Mouse (Mus musculus) myocyte (in vitro differentiated cells): ENCODE data around the gene Tmcc3.

ENCODE experiments used
- MAX ChIP-seq: IDR thresholded peaks from one replicate; pipeline ENCODE4 v1.6.1; 2011; ENCODE audit warnings: low read depth, mild to moderate bottlenecking, control low read depth
- MYOD1 ChIP-seq, 3 experiments: IDR thresholded peaks; one replicate each; pipeline ENCODE4 v1.6.1; 2011; ENCODE audit warnings: control low read depth in 2 of 3, low read depth in 2 of 3, mild to moderate bottlenecking in 2 of 3, moderate library complexity in 1 of 3; ENCODE audit not compliant: insufficient read length in 2 of 3, control insufficient read depth in 1 of 3
- MYOG ChIP-seq, 3 experiments: IDR thresholded peaks; one replicate each; pipeline ENCODE4 v1.6.1; 2011; ENCODE audit warnings: control low read depth in 2 of 3, low read depth in 2 of 3, mild to moderate bottlenecking in 2 of 3; ENCODE audit not compliant: insufficient read length in 2 of 3, control insufficient read depth in 1 of 3, insufficient read depth in 1 of 3
- POLR2A ChIP-seq: IDR thresholded peaks from one replicate; pipeline ENCODE4 v1.6.1; 2011; ENCODE audit warnings: low read depth, mild to moderate bottlenecking, control low read depth, moderate library complexity; ENCODE audit not compliant: insufficient read length
- POLR2AphosphoS2 ChIP-seq: IDR thresholded peaks from one replicate; pipeline ENCODE4 v1.6.1; 2011; ENCODE audit warnings: low read depth, control low read depth; ENCODE audit not compliant: insufficient read length
- REST ChIP-seq: IDR thresholded peaks from one replicate; pipeline ENCODE4 v1.6.1; 2011; ENCODE audit warnings: mild to moderate bottlenecking, control low read depth, moderate library complexity; ENCODE audit not compliant: insufficient read depth, insufficient read length
- SRF ChIP-seq: IDR thresholded peaks from one replicate; pipeline ENCODE4 v1.6.1; 2011; ENCODE audit warnings: low read depth; ENCODE audit not compliant: control insufficient read depth, insufficient read length
- TCF12 ChIP-seq: IDR thresholded peaks from one replicate; pipeline ENCODE4 v1.6.1; 2011; ENCODE audit warnings: mild to moderate bottlenecking, control low read depth; ENCODE audit not compliant: poor library complexity, insufficient read depth, severe bottlenecking
- TCF3 ChIP-seq: IDR thresholded peaks from one replicate; pipeline ENCODE4 v1.6.1; 2011; ENCODE audit warnings: low read depth, control low read depth; ENCODE audit not compliant: insufficient read length

DNA sequence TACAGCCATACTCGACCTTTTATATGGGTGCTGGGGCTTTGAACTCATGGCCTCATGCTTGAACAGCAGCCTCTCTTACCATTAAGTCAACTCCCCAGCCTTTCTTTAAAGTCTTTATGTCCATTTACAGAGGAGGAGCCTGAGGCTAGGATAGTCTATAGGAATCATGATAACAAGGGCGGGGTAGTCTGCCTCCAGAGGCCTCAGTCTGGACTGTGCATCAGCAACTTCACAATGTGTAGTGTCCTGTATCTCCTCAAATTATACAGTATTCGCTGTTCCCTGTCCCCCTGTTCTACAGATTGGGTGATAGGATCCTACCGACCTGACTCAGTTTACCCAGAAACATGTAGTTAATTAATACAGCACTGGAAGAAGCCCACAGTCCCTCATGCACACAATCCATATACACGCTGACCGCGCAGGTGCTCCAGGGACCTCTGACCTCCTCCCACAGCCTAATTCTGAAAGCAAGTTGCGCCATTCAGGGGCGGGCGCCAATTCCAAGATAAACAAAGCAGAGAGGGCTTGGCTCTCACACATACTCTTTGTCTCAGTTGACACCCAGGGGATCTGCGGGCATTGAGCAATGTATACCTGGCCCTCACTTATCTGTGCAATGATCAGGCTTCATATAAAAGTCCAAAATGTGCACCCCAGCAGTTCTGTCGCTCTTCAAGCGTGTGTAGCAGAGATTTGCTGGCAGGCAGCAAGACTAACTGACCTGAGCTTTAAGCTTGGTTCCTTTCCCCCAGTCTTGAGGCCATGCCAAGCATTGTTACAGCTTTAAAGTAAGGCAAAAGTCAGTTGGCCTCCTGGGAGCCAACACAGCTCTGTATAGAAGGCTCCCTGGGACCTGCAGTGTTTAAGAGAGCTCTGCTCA is 262.9 kb downstream of the Tmcc3 start:
- TF ChIP-seq POLR2A (no peak), TCF3 (no peak), TCF12 (no peak), REST (no peak), MAX (no peak), SRF (no peak), MYOG (IDR thresholded peaks at IDR 0.05; ENCODE audit: control insufficient read depth in 1 of 3, insufficient read depth in 1 of 3, insufficient read length in 2 of 3, low read depth in 2 of 3) (no peak), POLR2AphosphoS2 (no peak), MYOD1 (IDR thresholded peaks at IDR 0.05; ENCODE audit: control insufficient read depth in 1 of 3, insufficient read length in 2 of 3, low read depth in 2 of 3) (no peak)
